In the genomic region with DNA sequence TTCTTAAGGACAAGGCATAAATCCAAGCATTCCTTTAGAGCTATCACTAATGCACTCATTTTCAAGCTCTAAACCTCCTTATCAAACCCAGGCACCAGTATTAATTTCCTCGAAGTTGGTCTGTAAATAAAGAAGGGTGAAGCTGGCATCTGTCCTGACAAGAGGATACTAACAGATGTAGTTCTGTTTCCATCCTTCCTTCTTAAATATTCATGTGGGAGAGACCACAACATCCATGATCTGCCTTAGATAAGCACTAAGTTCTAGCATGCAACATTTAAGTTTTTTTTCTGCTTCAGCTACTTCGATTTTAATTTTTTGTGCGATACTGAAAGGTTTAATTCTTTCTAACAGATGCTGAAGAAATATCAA, we compare ENCODE assay signal across 11 mouse cellular contexts. TPM values are rescaled to one million over a fixed set of nuclear protein-coding genes. Genes with fewer than 3 reads are reported as not detected.
DNase-seq lines count a peak whose midpoint lies in the region; ATAC-seq and TF ChIP-seq lines count a peak whose summit lies in the region.
"Had no signal": no experiment of that assay in that cellular context is flagged by ENCODE, and none has a peak within 500 bp of the region (broad histone marks: within the 10 kb centered on the region; RNA-seq: fewer than 3 reads in every experiment).

No protein-coding gene starts in this region.

- peak overlapping the region; percentile 70 for H3K4me2 ChIP-seq in heart, embryonic 12.5 days
- peak overlapping the region; percentile 57 for H3K4me2 ChIP-seq in hindbrain, embryonic 11.5 days (replicated peaks; ENCODE audit: low read depth, low read length)
- H3K4me2 ChIP-seq in midbrain, embryonic 12.5 days (replicated peaks): peak overlapping the region; percentile 62

- no peaks in the 10 kb centered on the region for H3K9me3 ChIP-seq in heart, embryonic 12.5 days (replicated peaks)
- no peaks in the 10 kb centered on the region for H3K9me3 ChIP-seq in G1E (replicated peaks)
- H3K9me3 ChIP-seq in hindbrain, embryonic 11.5 days (ENCODE audit: control insufficient read depth, low read length): no peaks in the 10 kb centered on the region
- no peaks in the 10 kb centered on the region for H3K9me3 ChIP-seq in midbrain, embryonic 12.5 days

- WGBS in heart, embryonic 12.5 days: 52% methylated on average over 3 of the region's 3 CpGs
- WGBS in hindbrain, embryonic 11.5 days: 68% methylated on average over 3 of the region's 3 CpGs
- WGBS in midbrain, embryonic 12.5 days: 59% methylated on average over 3 of the region's 3 CpGs

- no peak for TF ChIP-seq CTCF in G1E (IDR thresholded peaks at IDR 0.05; ENCODE audit: low read depth, low read length)

- no peak overlapping the region for H3K27ac ChIP-seq in heart, embryonic 12.5 days (ENCODE audit: poor library complexity, severe bottlenecking)
- no peak overlapping the region for H3K27ac ChIP-seq in hindbrain, embryonic 11.5 days (ENCODE audit: low read depth, low read length)
- no peak overlapping the region for H3K27ac ChIP-seq in midbrain, embryonic 12.5 days (replicated peaks)
- H3K27ac ChIP-seq: gastrocnemius, adult 2 months had no signal

- H3K4me3 ChIP-seq in heart, embryonic 12.5 days: peak overlapping the region; percentile 38; the same call in 1 of the 2 replicates
- peak overlapping the region; percentile 64 for H3K4me3 ChIP-seq in G1E (ENCODE audit: low read depth, low read length)
- H3K4me3 ChIP-seq in hindbrain, embryonic 11.5 days (ENCODE audit: low read depth, low read length): peak overlapping the region; percentile 34
- H3K4me3 ChIP-seq in midbrain, embryonic 12.5 days: peak overlapping the region; percentile 44

- H3K4me1 ChIP-seq in heart, embryonic 12.5 days (replicated peaks): peaks cover 6% of the 10 kb centered on the region; the same call in 1 of the 2 replicates
- peaks cover 9% of the 10 kb centered on the region for H3K4me1 ChIP-seq in G1E (ENCODE audit: insufficient read depth, low read depth, low read length)
- H3K4me1 ChIP-seq in hindbrain, embryonic 11.5 days (replicated peaks; ENCODE audit: control insufficient read depth, insufficient read depth, low read length): no peaks in the 10 kb centered on the region
- 0 out of 2 replicates have a peak, but pooled peaks cover 2% of the 10 kb centered on the region for H3K4me1 ChIP-seq in midbrain, embryonic 12.5 days

- no peaks in the 10 kb centered on the region for H3K36me3 ChIP-seq in heart, embryonic 12.5 days
- H3K36me3 ChIP-seq in G1E (replicated peaks): no peaks in the 10 kb centered on the region
- no peaks in the 10 kb centered on the region for H3K36me3 ChIP-seq in hindbrain, embryonic 11.5 days (ENCODE audit: control insufficient read depth, insufficient read depth, low read length)
- no peaks in the 10 kb centered on the region for H3K36me3 ChIP-seq in midbrain, embryonic 12.5 days

- no peaks in the 10 kb centered on the region for H3K27me3 ChIP-seq in heart, embryonic 12.5 days (replicated peaks)
- H3K27me3 ChIP-seq in G1E (ENCODE audit: insufficient read depth, low read length): no peaks in the 10 kb centered on the region
- no peaks in the 10 kb centered on the region for H3K27me3 ChIP-seq in hindbrain, embryonic 11.5 days (ENCODE audit: control insufficient read depth, insufficient read depth, low read length)
- H3K27me3 ChIP-seq in midbrain, embryonic 12.5 days: no peaks in the 10 kb centered on the region

- ATAC-seq in heart, embryonic 12.5 days (ENCODE audit: insufficient number of reproducible peaks, low FRiP score): no peak
- no peak for ATAC-seq in G1E (ENCODE audit: extremely low read depth, insufficient number of reproducible peaks, low FRiP score, poor library complexity, severe bottlenecking)
- no peak for ATAC-seq in hindbrain, embryonic 11.5 days (ENCODE audit: low FRiP score)
- no peak; the same call in 1 of the 2 replicates for ATAC-seq in midbrain, embryonic 12.5 days (ENCODE audit: low FRiP score, low read depth)
- no peak for ATAC-seq in activated CD4-positive, CD25-positive, alpha-beta regulatory T cell, adult 4 months

- H3K9ac ChIP-seq in heart, embryonic 12.5 days: no peak overlapping the region
- H3K9ac ChIP-seq in hindbrain, embryonic 11.5 days (ENCODE audit: low read depth, low read length): no peak overlapping the region
- H3K9ac ChIP-seq in midbrain, embryonic 12.5 days (replicated peaks): no peak overlapping the region

- intact Hi-C loops in heart, postnatal 14 days (cut with DNase I): no loop called here

- no peak for DNase-seq in heart, postnatal 14 days
- no peak for DNase-seq in G1E (ENCODE audit: low spot score)
- no peak for DNase-seq in hindbrain, embryonic 11.5 days (ENCODE audit: low spot score)
- DNase-seq in layer of hippocampus, postnatal 36 days: no peak
- DNase-seq in c-Kit-positive CD71-positive TER-119-positive erythroid progenitor cells, embryonic 14.5 days (ENCODE audit: low spot score): no peak

RNA-seq across cellular contexts. Expression of gene Ano3, which starts 0.3 kb away (rescaled TPM):
- polyA plus RNA-seq in heart, embryonic 12.5 days (2016; fragmentation: Nextera tagmentation; extraction: Ambion mirVana): 0.36 and 0.63 TPM in 2 replicates
- under 1 TPM; 0.22 TPM for total RNA-seq in heart, postnatal 14 days (2021)
- 3.7 and 4.3 TPM in 2 replicates for total RNA-seq in G1E (2014; fragmentation: Nextera tagmentation)
- 1.3 TPM in 2 replicates for total RNA-seq in G1E (2017)
- 0.01 and 0.02 TPM in 2 replicates for polyA plus RNA-seq in G1E (2012)
- 0.57 and 1.5 TPM in 2 replicates for polyA plus RNA-seq in hindbrain, embryonic 11.5 days (2014; fragmentation: Nextera tagmentation; extraction: Ambion mirVana)
- polyA plus RNA-seq in midbrain, embryonic 12.5 days (2016; fragmentation: Nextera tagmentation; extraction: Ambion mirVana): 1.0 and 1.4 TPM in 2 replicates
- polyA plus RNA-seq in activated CD4-positive, CD25-positive, alpha-beta regulatory T cell, adult 4 months (2017; shearing (Covaris generic)): not detected
- total RNA-seq in layer of hippocampus, postnatal 36 days (2021): 10 to 100 TPM; 77.7 to 79.6 TPM
- total RNA-seq: megakaryocyte, adult 5-6 weeks had no signal
- polyA plus RNA-seq: large intestine, adult 2 months had no signal
